Mouse (Mus musculus): Measurements from ENCODE around the gene Bicd1. TPM values are rescaled to one million over a fixed set of nuclear protein-coding genes. Genes with fewer than 3 reads are reported as not detected.
"Not testable (repeated sequence)": the region's sequence is repeated elsewhere in the genome, so short reads cannot be mapped to it uniquely, and the experiment has no call there.

The Bicd1 gene
- total RNA-seq (2012; rRNA removed) = 8.5 and 12.8 TPM in 2 replicates

- H3K27ac ChIP-seq (ENCODE audit: insufficient read depth, low read depth, low read length, poor library complexity, severe bottlenecking) = no peak within 1 kb of the TSS
- H3K9me3 ChIP-seq (ENCODE audit: control insufficient read depth, insufficient read depth, low read depth, low read length) = no peaks in the 10 kb centered on the region
- H3K4me1 ChIP-seq (ENCODE audit: control insufficient read depth in 2 of 2, insufficient read depth in 2 of 2, low read length in 2 of 2, poor library complexity in 1 of 2) = 0 out of 4 replicates have a peak, but pooled peaks cover 0 to 2% of the 10 kb centered on the region in 2 experiments
- no peaks in the 10 kb centered on the region for H3K36me3 ChIP-seq (ENCODE audit: control insufficient read depth, insufficient read depth, low read length, poor library complexity, severe bottlenecking)
- TF ChIP-seq HCFC1 (IDR thresholded peaks at IDR 0.05; ENCODE audit: borderline replicate concordance, insufficient read depth, low read length) = no peak
- DNase-seq (ENCODE audit: low read depth, low spot score) = peak; percentile 72
- peak within 1 kb of the TSS; percentile 76 to 81 for H3K4me3 ChIP-seq (ENCODE audit: insufficient read depth in 1 of 2, low read depth in 1 of 2, low read length in 2 of 2, poor library complexity in 1 of 2, severe bottlenecking in 1 of 2)
- in situ Hi-C loops (cut with MboI; ENCODE audit: low sequenced_read_pairs in 2 of 2, unreplicated experiment in 2 of 2) = no loop called here
- H3K9ac ChIP-seq (ENCODE audit: insufficient read depth, low read depth, low read length, poor library complexity, severe bottlenecking) = peak within 1 kb of the TSS; percentile 73
Observed at GRCm38 (mm10) chr6:149408833-149409332, at the start of gene Bicd1. Gene Bicd1 (plus strand): TSS chr6:149408886.

DNA sequence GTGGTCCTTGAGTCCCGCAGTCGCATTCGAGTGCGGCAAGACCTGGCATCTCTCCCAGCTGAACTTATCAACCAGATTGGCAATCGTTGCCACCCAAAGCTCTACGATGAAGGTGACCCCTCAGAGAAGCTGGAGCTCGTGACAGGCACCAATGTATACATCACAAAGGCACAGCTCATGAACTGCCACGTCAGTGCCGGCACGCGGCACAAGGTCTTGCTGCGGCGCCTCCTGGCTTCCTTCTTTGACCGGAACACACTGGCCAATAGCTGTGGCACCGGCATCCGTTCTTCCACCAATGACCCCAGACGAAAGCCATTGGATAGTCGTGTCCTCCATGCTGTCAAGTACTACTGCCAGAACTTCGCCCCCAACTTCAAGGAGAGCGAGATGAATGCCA is 46.2 kb upstream of the Bicd1 start:
- H3K27ac ChIP-seq (ENCODE audit: insufficient read depth, low read depth, low read length, poor library complexity, severe bottlenecking); H3K4me1 ChIP-seq (ENCODE audit: control insufficient read depth in 2 of 2, insufficient read depth in 2 of 2, low read length in 2 of 2, poor library complexity in 1 of 2); H3K4me3 ChIP-seq (ENCODE audit: insufficient read depth in 1 of 2, low read depth in 1 of 2, low read length in 2 of 2, poor library complexity in 1 of 2, severe bottlenecking in 1 of 2); DNase-seq (ENCODE audit: low read depth, low spot score); H3K36me3 ChIP-seq (ENCODE audit: control insufficient read depth, insufficient read depth, low read length, poor library complexity, severe bottlenecking); H3K9ac ChIP-seq (ENCODE audit: insufficient read depth, low read depth, low read length, poor library complexity, severe bottlenecking); in situ Hi-C loops (cut with MboI; ENCODE audit: low sequenced_read_pairs in 2 of 2, unreplicated experiment in 2 of 2): not testable (repeated sequence)
- peaks cover 15% of the 10 kb centered on the region for H3K9me3 ChIP-seq (ENCODE audit: control insufficient read depth, insufficient read depth, low read depth, low read length)

DNA sequence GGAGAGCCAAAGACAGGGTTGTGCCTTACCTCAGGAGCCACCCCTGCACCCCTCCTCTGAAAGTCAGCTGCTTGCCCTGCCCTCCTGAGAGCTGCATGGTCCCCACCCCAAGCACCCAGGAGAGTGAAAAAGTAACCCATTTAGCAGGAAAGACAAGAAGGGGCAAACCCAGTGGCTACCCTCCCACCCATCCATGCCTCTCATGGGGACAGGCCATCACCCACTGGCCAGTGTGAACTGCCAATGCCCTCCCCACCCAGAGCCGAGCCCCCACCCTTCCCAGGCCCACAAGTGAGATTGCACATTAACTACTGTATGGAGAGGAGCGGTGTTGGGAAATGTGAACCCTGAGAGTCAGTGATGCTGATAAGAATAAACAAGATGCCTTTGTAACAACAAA is 42.7 kb upstream of the Bicd1 start:
- H3K4me1 ChIP-seq (ENCODE audit: control insufficient read depth in 2 of 2, insufficient read depth in 2 of 2, low read length in 2 of 2, poor library complexity in 1 of 2); H3K36me3 ChIP-seq (ENCODE audit: control insufficient read depth, insufficient read depth, low read length, poor library complexity, severe bottlenecking); H3K9me3 ChIP-seq (ENCODE audit: control insufficient read depth, insufficient read depth, low read depth, low read length); H3K27ac ChIP-seq (ENCODE audit: insufficient read depth, low read depth, low read length, poor library complexity, severe bottlenecking); DNase-seq (ENCODE audit: low read depth, low spot score); H3K9ac ChIP-seq (ENCODE audit: insufficient read depth, low read depth, low read length, poor library complexity, severe bottlenecking); H3K4me3 ChIP-seq (ENCODE audit: insufficient read depth in 1 of 2, low read depth in 1 of 2, low read length in 2 of 2, poor library complexity in 1 of 2, severe bottlenecking in 1 of 2); in situ Hi-C loops (cut with MboI; ENCODE audit: low sequenced_read_pairs in 2 of 2, unreplicated experiment in 2 of 2): not testable (repeated sequence)

GRCm38 (mm10) chr6:149366403-149366802 is 42.3 kb upstream of the Bicd1 start:
- Histone ChIP-seq H3K4me1 (ENCODE audit: control insufficient read depth in 2 of 2, insufficient read depth in 2 of 2, low read length in 2 of 2, poor library complexity in 1 of 2) (no peaks in the 10 kb centered on the region), H3K36me3 (ENCODE audit: control insufficient read depth, insufficient read depth, low read length, poor library complexity, severe bottlenecking) (no peaks in the 10 kb centered on the region; the same call in 1 of the 2 replicates), H3K4me3 (ENCODE audit: insufficient read depth in 1 of 2, low read depth in 1 of 2, low read length in 2 of 2, poor library complexity in 1 of 2, severe bottlenecking in 1 of 2) (no peak overlapping the region), H3K9me3 (ENCODE audit: control insufficient read depth, insufficient read depth, low read depth, low read length) (peaks cover 8% of the 10 kb centered on the region), H3K9ac (ENCODE audit: insufficient read depth, low read depth, low read length, poor library complexity, severe bottlenecking) (no peak overlapping the region), H3K27ac (ENCODE audit: insufficient read depth, low read depth, low read length, poor library complexity, severe bottlenecking) (no peak overlapping the region)
- no peak for DNase-seq (ENCODE audit: low read depth, low spot score)
- in situ Hi-C loops (cut with MboI; ENCODE audit: low sequenced_read_pairs in 2 of 2, unreplicated experiment in 2 of 2) = no loop called here
- TF ChIP-seq ZC3H11A (IDR thresholded peaks at IDR 0.05; ENCODE audit: borderline replicate concordance, low read depth, low read length) (no peak), MAFK (IDR thresholded peaks at IDR 0.05; ENCODE audit: insufficient read depth, low read depth, low read length) (no peak), ZNF384 (IDR thresholded peaks at IDR 0.05; ENCODE audit: low read depth, low read length) (no peak), CHD2 (IDR thresholded peaks at IDR 0.05; ENCODE audit: low read depth, low read length) (no peak), HCFC1 (IDR thresholded peaks at IDR 0.05; ENCODE audit: borderline replicate concordance, insufficient read depth, low read length) (no peak)

DNA sequence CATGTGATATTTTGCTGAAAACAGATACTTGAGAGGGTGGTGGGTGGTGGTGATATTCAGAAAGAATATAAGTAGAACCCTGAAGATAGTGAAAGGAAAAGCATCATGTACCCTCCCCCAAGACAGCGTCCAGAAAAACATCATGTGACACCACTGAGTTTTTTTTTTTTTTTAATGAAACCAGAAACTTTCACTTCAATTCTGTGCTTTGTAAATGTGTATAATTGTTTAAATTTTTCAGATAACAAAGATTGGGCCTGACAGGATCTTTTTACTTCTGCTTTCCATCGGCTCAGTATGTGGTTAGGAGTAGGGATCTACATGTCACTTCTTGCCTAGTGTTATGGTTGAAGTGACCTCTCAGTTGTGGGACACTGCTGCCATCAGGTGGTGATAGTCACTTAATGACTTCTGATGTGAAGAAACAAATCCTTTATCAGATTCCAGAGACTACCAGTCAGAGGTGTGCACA is 33.7 kb upstream of the Bicd1 start:
- peak; percentile 71 for DNase-seq (ENCODE audit: low read depth, low spot score)

More for the DNA sequence above, 33.7 kb upstream of the Bicd1 start:
- Histone ChIP-seq H3K4me1 (ENCODE audit: control insufficient read depth in 2 of 2, insufficient read depth in 2 of 2, low read length in 2 of 2, poor library complexity in 1 of 2) (0 out of 4 replicates have a peak, but pooled peaks cover 0 to 2% of the 10 kb centered on the region in 2 experiments), H3K4me3 (ENCODE audit: insufficient read depth in 1 of 2, low read depth in 1 of 2, low read length in 2 of 2, poor library complexity in 1 of 2, severe bottlenecking in 1 of 2) (no peak overlapping the region), H3K36me3 (ENCODE audit: control insufficient read depth, insufficient read depth, low read length, poor library complexity, severe bottlenecking) (no peaks in the 10 kb centered on the region), H3K27ac (ENCODE audit: insufficient read depth, low read depth, low read length, poor library complexity, severe bottlenecking) (no peak overlapping the region), H3K9me3 (ENCODE audit: control insufficient read depth, insufficient read depth, low read depth, low read length) (no peaks in the 10 kb centered on the region), H3K9ac (ENCODE audit: insufficient read depth, low read depth, low read length, poor library complexity, severe bottlenecking) (no peak overlapping the region)
- TF ChIP-seq CHD2 (IDR thresholded peaks at IDR 0.05; ENCODE audit: low read depth, low read length) (no peak), HCFC1 (IDR thresholded peaks at IDR 0.05; ENCODE audit: borderline replicate concordance, insufficient read depth, low read length) (no peak), MAFK (IDR thresholded peaks at IDR 0.05; ENCODE audit: insufficient read depth, low read depth, low read length) (no peak), ZNF384 (IDR thresholded peaks at IDR 0.05; ENCODE audit: low read depth, low read length) (peak; percentile 85), ZC3H11A (IDR thresholded peaks at IDR 0.05; ENCODE audit: borderline replicate concordance, low read depth, low read length) (peak; percentile 98)
- in situ Hi-C loops (cut with MboI; ENCODE audit: low sequenced_read_pairs in 2 of 2, unreplicated experiment in 2 of 2) = loop anchor here (5.0 to 10.0 kb wide), 2 partner anchors 240 to 248 kb away; partner anchors contain the start of genes Etfbkmt (in 1 of the 2) and Gm10203 (in 1 of the 2)

Data from ES-E14 (cell line).